Comparison of ENCODE assay signal across 11 mouse cellular contexts in the genomic region with DNA sequence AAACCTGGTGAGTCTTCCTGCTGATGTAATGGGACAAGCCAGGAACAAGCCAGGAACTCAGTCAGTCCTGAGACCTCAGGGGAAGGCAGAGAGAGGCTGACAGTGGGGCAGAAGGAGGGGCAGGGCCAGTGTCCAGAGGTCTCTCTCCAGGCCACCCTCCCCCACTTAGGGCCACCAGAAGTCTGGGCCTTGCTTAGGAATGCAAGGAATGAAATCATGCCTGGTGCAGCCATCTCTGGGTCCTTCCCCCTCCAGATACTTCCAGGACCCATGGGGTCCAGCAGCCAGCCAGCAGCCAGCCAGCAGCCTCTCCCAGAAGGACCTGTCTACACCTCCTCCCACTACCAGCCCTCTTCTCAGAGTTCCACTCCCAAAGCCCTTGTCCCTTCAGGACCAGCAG. TPM values are rescaled to one million over a fixed set of nuclear protein-coding genes. Genes with fewer than 3 reads are reported as not detected.
DNase-seq lines count a peak whose midpoint lies in the region; ATAC-seq and TF ChIP-seq lines count a peak whose summit lies in the region.
"Had no signal": no experiment of that assay in that cellular context is flagged by ENCODE, and none has a peak within 500 bp of the region (broad histone marks: within the 10 kb centered on the region; RNA-seq: fewer than 3 reads in every experiment).

No protein-coding gene starts in this region.

- no peaks in the 10 kb centered on the region for H3K36me3 ChIP-seq in heart, embryonic 16.5 days (ENCODE audit: control insufficient read depth, insufficient read depth)
- H3K36me3 ChIP-seq in limb, embryonic 14.5 days (ENCODE audit: control insufficient read depth, insufficient read depth, low read length) = 0 out of 2 replicates have a peak, but pooled peaks cover 2% of the 10 kb centered on the region

- CTCF ChIA-PET in Patski (lab: Charles Lee) = no interaction called here

- H3K27ac ChIP-seq in heart, embryonic 16.5 days (ENCODE audit: low read length) = peak overlapping the region; percentile 6
- H3K27ac ChIP-seq in limb, embryonic 14.5 days (replicated peaks; ENCODE audit: low read depth, low read length) = no peak overlapping the region

- H3K4me3 ChIP-seq in heart, embryonic 16.5 days (ENCODE audit: low read length) = no peak overlapping the region
- no peak overlapping the region for H3K4me3 ChIP-seq in limb, embryonic 14.5 days (replicated peaks; ENCODE audit: low read length)

- POLR2A ChIA-PET in Patski (lab: Charles Lee) = interaction anchor here (0.6 to 1.9 kb wide), 2 partner anchors 8 to 1138 kb away, joined by 3 to 8 read pairs; no protein-coding TSS in a partner anchor

- peak; percentile 56; the same call in 1 of the 2 replicates for ATAC-seq in heart, embryonic 16.5 days (replicated peaks; ENCODE audit: extremely low read depth, insufficient read depth, low FRiP score)
- peak; percentile 81 for ATAC-seq in Patski
- ATAC-seq in limb, embryonic 14.5 days (ENCODE audit: low FRiP score, low read depth) = 0 out of 2 replicates have a peak, but pooled peaks have one; percentile 23

- peaks cover 53% of the 10 kb centered on the region for H3K4me1 ChIP-seq in heart, embryonic 16.5 days (ENCODE audit: control insufficient read depth, insufficient read depth, low read length)
- peaks cover 30% of the 10 kb centered on the region for H3K4me1 ChIP-seq in limb, embryonic 14.5 days (ENCODE audit: control insufficient read depth, insufficient read depth, low read length)

- no peaks in the 10 kb centered on the region for H3K27me3 ChIP-seq in heart, embryonic 16.5 days (ENCODE audit: control insufficient read depth, insufficient read depth, low read length)
- H3K27me3 ChIP-seq in Patski = no peaks in the 10 kb centered on the region
- H3K27me3 ChIP-seq in limb, embryonic 14.5 days (ENCODE audit: control insufficient read depth, insufficient read depth, low read length) = no peaks in the 10 kb centered on the region

- in situ Hi-C loops in Patski (cut with MboI; ENCODE audit: low pct_unique_long_range_greater_than_20kb) = no loop called here

- no peak overlapping the region for H3K4me2 ChIP-seq in heart, embryonic 16.5 days (ENCODE audit: low read depth, low read length)
- H3K4me2 ChIP-seq in limb, embryonic 14.5 days (replicated peaks; ENCODE audit: low read depth, low read length, severe bottlenecking) = no peak overlapping the region

- no peak for TF ChIP-seq POLR2A in limb, embryonic 14.5 days (IDR thresholded peaks at IDR 0.05; ENCODE audit: borderline replicate concordance, extremely low read depth, insufficient read depth, insufficient read length)

- no peak for TF ChIP-seq CTCF in Patski (IDR thresholded peaks at IDR 0.05)

- no peaks in the 10 kb centered on the region for H3K9me3 ChIP-seq in heart, embryonic 16.5 days (replicated peaks; ENCODE audit: control insufficient read depth, low read length)
- H3K9me3 ChIP-seq in limb, embryonic 14.5 days (ENCODE audit: control insufficient read depth, low read length) = no peaks in the 10 kb centered on the region
- H3K9me3 ChIP-seq: G1E had no signal

- peak overlapping the region; percentile 27 for H3K9ac ChIP-seq in heart, embryonic 16.5 days (ENCODE audit: low read length)
- H3K9ac ChIP-seq in limb, embryonic 14.5 days (ENCODE audit: low read depth, low read length, severe bottlenecking) = peak overlapping the region; percentile 34

- no peak for DNase-seq in heart, adult 9 months (ENCODE audit: low spot score in 2 of 2)
- no peak for DNase-seq in Patski (ENCODE audit: low read depth, low spot score)
- DNase-seq in heart, postnatal 4 days = peak; percentile 25
- no peak for DNase-seq in limb, embryonic 14.5 days (ENCODE audit: low spot score)
- DNase-seq in T-cell, adult 2 months (ENCODE audit: low spot score) = no peak
- no peak for DNase-seq in thymus, adult 18-20 months
- no peak for DNase-seq in adrenal gland, postnatal 14 days

RNA-seq across cellular contexts. Expression of a gene that starts 10.3 kb away (rescaled TPM):
- 16.0 and 20.6 TPM in 2 replicates for polyA plus RNA-seq in heart, embryonic 16.5 days (2015; fragmentation: Nextera tagmentation; extraction: Ambion mirVana)
- polyA plus RNA-seq in Patski (2021) = 79.6 TPM
- 10 to 100 TPM; 49.2 to 50.5 TPM for total RNA-seq in heart, postnatal 4 days (2021)
- polyA plus RNA-seq in limb, embryonic 14.5 days (2012; rRNA removed) = 82.0 and 129 TPM in 2 replicates
- 33.0 and 35.1 TPM in 2 replicates for polyA plus RNA-seq in limb, embryonic 14.5 days (2014; fragmentation: Nextera tagmentation; extraction: Ambion mirVana)
- 52.3 and 56.3 TPM in 2 replicates for total RNA-seq in adrenal gland, postnatal 14 days (2021)

RNA-seq across cellular contexts. Expression of a gene that starts 10.3 kb away (rescaled TPM):
- 25.1 and 30.0 TPM in 2 replicates for polyA plus RNA-seq in heart, embryonic 16.5 days (2015; fragmentation: Nextera tagmentation; extraction: Ambion mirVana)
- 49.3 TPM for polyA plus RNA-seq in Patski (2021)
- 10 to 100 TPM; 21.6 to 22.1 TPM for total RNA-seq in heart, postnatal 4 days (2021)
- 27.6 and 29.6 TPM in 2 replicates for polyA plus RNA-seq in limb, embryonic 14.5 days (2012; rRNA removed)
- 21.3 and 26.3 TPM in 2 replicates for polyA plus RNA-seq in limb, embryonic 14.5 days (2014; fragmentation: Nextera tagmentation; extraction: Ambion mirVana)
- 22.0 and 25.6 TPM in 2 replicates for total RNA-seq in adrenal gland, postnatal 14 days (2021)

RNA-seq across cellular contexts. Expression of a gene that starts 40.6 kb away (rescaled TPM):
- not detected in 2 replicates for polyA plus RNA-seq in heart, embryonic 16.5 days (2015; fragmentation: Nextera tagmentation; extraction: Ambion mirVana)
- not detected for polyA plus RNA-seq in Patski (2021)
- total RNA-seq in heart, postnatal 4 days (2021) = not detected
- polyA plus RNA-seq in limb, embryonic 14.5 days (2012; rRNA removed) = not detected in 2 replicates
- not detected in 2 replicates for polyA plus RNA-seq in limb, embryonic 14.5 days (2014; fragmentation: Nextera tagmentation; extraction: Ambion mirVana)
- 0.41 TPM in 1 of 2 replicates, not detected in the other for total RNA-seq in adrenal gland, postnatal 14 days (2021)
- total RNA-seq: G1E had no signal

RNA-seq across cellular contexts. Expression of a gene that starts 43.5 kb away (rescaled TPM):
- polyA plus RNA-seq in heart, embryonic 16.5 days (2015; fragmentation: Nextera tagmentation; extraction: Ambion mirVana) = not detected in 2 replicates
- not detected for polyA plus RNA-seq in Patski (2021)
- total RNA-seq in heart, postnatal 4 days (2021) = not detected
- polyA plus RNA-seq in limb, embryonic 14.5 days (2012; rRNA removed) = 0.08 and 0.54 TPM in 2 replicates
- 0.10 TPM in 1 of 2 replicates, not detected in the other for polyA plus RNA-seq in limb, embryonic 14.5 days (2014; fragmentation: Nextera tagmentation; extraction: Ambion mirVana)
- not detected in 2 replicates for total RNA-seq in adrenal gland, postnatal 14 days (2021)
- polyA plus RNA-seq: G1E; spleen, adult 2 months had no signal

RNA-seq across cellular contexts. Expression of a gene that starts 47.0 kb away (rescaled TPM):
- not detected in 2 replicates for polyA plus RNA-seq in heart, embryonic 16.5 days (2015; fragmentation: Nextera tagmentation; extraction: Ambion mirVana)
- polyA plus RNA-seq in Patski (2021) = not detected
- not detected for total RNA-seq in heart, postnatal 4 days (2021)
- polyA plus RNA-seq in limb, embryonic 14.5 days (2012; rRNA removed) = 0.14 and 0.85 TPM in 2 replicates
- polyA plus RNA-seq in limb, embryonic 14.5 days (2014; fragmentation: Nextera tagmentation; extraction: Ambion mirVana) = not detected in 2 replicates
- not detected in 2 replicates for total RNA-seq in adrenal gland, postnatal 14 days (2021)
- total RNA-seq: G1E; layer of hippocampus, postnatal 25 days had no signal
- polyA plus RNA-seq: G1E had no signal

Comparison
In these comparisons a context has a peak if more than half of its experiments do, and no peak if none do; other contexts are left out.
1. ATAC-seq: peak in every context shown above with its lines; median percentile 81 in Patski; 56 in heart, embryonic 16.5 days; 23 in limb, embryonic 14.5 days.